ENCODE assay signal across 12 mouse cellular contexts in genomic region chr15:36684684-36685083, GRCm38 (mm10).
"Had no signal": no experiment of that assay in that cellular context is flagged by ENCODE, and none has a peak within 500 bp of the region (broad histone marks: within the 10 kb centered on the region; RNA-seq: fewer than 3 reads in every experiment).

No protein-coding gene starts in this region.

- DNase-seq: lung, adult 18-20 months; lung, embryonic 14.5 days; lung, postnatal 10 days; lung, postnatal 4 days; right cerebral cortex, postnatal 14 days; thymus, postnatal 25 days had no signal

- H3K27me3 ChIP-seq: midbrain, embryonic 13.5 days; midbrain, embryonic 15.5 days; neural tube, embryonic 12.5 days; stomach, embryonic 15.5 days had no signal

- H3K27ac ChIP-seq: liver, embryonic 14.5 days; midbrain, embryonic 13.5 days; midbrain, embryonic 15.5 days; neural tube, embryonic 12.5 days; stomach, embryonic 15.5 days; stomach, postnatal 0 days had no signal

- H3K4me3 ChIP-seq: midbrain, embryonic 13.5 days; midbrain, embryonic 15.5 days; neural tube, embryonic 12.5 days; stomach, embryonic 15.5 days had no signal

- ATAC-seq: midbrain, embryonic 13.5 days; midbrain, embryonic 15.5 days had no signal

- H3K36me3 ChIP-seq: midbrain, embryonic 13.5 days; midbrain, embryonic 15.5 days; neural tube, embryonic 12.5 days; stomach, embryonic 15.5 days had no signal

- H3K4me1 ChIP-seq: midbrain, embryonic 15.5 days; neural tube, embryonic 12.5 days; stomach, embryonic 15.5 days had no signal
